Mouse (Mus musculus): ENCODE data around the gene Stx18. TPM values are rescaled to one million over a fixed set of nuclear protein-coding genes. Genes with fewer than 3 reads are reported as not detected.

The Stx18 gene
- total RNA-seq, 1 experiment from 2014 or later = 43.0 TPM

- ATAC-seq (replicated peaks in 1 of 2; ENCODE audit: insufficient read depth in 1 of 2, low FRiP score in 2 of 2, low TSS enrichment in 1 of 2, low read depth in 1 of 2, poor library complexity in 2 of 2, severe bottlenecking in 2 of 2) = peak in 1 of 2 experiments; percentile 13; a peak in 2 of 4 replicates
These were observed 120.5 kb downstream of the Stx18 start for GRCm38 (mm10) chr5:38158947-38159633.

DNA sequence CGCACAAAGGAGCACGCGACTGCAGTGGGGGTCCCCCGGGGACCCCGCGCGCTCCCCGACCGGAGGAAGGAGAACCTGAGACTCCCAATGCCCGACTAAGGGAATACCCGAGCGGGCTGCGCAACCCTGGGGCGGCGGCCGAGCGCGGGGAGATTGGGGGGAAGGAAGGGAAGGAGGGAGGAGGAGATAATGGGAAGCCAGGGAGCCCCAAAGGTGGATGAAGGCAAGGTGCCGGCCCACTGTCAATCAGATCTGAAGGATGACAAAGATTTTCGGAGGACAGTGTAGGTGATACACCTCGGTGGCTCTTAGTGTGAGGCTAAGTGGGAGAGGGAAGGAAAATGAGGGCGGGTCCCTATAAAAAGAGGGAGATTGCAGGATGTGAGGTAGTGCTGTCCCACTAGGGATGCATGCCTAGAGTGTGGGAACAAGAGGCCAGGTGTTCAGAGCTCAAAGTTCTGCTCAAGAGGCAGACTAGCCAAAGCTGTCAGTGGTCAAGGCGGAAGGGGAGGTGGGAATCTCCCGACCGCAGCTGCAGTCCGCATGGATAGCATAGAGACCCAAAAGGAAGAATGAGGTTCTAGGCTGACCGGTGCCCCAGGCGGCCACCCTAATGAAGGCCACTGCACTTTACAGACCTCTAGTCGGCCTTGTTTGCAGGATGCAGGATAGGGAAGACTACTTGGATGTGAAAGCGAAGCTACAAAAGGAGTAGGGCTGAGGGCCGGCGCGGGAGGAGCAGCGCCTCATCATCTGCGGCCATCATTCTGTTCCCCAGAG lies 121.3 kb downstream of the Stx18 start, which contains the start of gene Nsg1:
Gene Nsg1 (minus strand): TSS at position 274 of the 780 bp plus-strand sequence.
- no peak for ATAC-seq (replicated peaks in 1 of 2; ENCODE audit: insufficient read depth in 1 of 2, low FRiP score in 2 of 2, low TSS enrichment in 1 of 2, low read depth in 1 of 2, poor library complexity in 2 of 2, severe bottlenecking in 2 of 2)

DNA sequence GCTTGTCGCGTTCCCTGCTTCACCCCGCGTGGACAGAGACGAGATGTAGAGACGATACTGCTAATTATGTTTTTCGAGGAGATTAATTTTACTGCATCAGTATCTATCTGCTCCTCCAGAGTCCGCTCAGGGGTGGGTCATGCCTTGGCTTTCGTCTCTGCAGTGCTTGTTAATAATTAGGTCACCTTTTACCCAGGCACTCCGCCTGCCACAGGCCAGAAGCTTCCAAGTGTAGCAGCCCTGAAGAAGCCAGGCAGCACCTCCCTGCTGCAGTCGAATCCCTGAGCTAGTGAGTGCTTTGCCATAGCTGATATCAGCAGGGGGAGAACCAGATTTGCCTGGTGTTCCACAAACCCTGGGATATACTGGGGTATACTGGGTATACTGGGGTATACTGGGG lies 130.0 kb downstream of the Stx18 start:
- no peak for ATAC-seq (replicated peaks in 1 of 2; ENCODE audit: insufficient read depth in 1 of 2, low FRiP score in 2 of 2, low TSS enrichment in 1 of 2, low read depth in 1 of 2, poor library complexity in 2 of 2, severe bottlenecking in 2 of 2)

DNA sequence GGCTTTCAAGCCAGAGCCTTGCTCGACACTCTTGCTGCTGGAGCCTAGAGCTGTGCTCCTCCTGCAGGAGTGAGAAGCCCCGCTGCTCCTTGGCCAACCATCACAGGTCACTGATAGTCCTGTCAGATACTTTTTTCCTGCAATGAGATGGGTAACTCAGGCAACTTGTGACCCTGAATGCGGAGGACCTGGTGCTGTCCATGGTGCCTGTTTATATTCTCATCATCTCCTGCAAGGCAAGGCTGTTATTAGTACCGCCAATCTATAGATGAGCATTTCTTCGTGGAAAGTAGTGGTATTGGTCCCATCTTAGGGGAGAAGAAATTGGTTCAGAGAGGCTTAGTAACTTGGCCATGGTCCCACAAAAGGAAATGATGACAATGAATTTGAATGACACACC lies 135.2 kb downstream of the Stx18 start:
- ATAC-seq (replicated peaks in 1 of 2; ENCODE audit: insufficient read depth in 1 of 2, low FRiP score in 2 of 2, low TSS enrichment in 1 of 2, low read depth in 1 of 2, poor library complexity in 2 of 2, severe bottlenecking in 2 of 2) = no peak

- no peak for ATAC-seq (replicated peaks in 1 of 2; ENCODE audit: insufficient read depth in 1 of 2, low FRiP score in 2 of 2, low TSS enrichment in 1 of 2, low read depth in 1 of 2, poor library complexity in 2 of 2, severe bottlenecking in 2 of 2)
These were observed 135.8 kb downstream of the Stx18 start for GRCm38 (mm10) chr5:38174256-38174912.

- ATAC-seq (replicated peaks in 1 of 2; ENCODE audit: insufficient read depth in 1 of 2, low FRiP score in 2 of 2, low TSS enrichment in 1 of 2, low read depth in 1 of 2, poor library complexity in 2 of 2, severe bottlenecking in 2 of 2) = no peak
These were observed 146.2 kb downstream of the Stx18 start for GRCm38 (mm10) chr5:38184688-38185285.

GRCm38 (mm10) chr5:38187006-38187405 lies 148.5 kb downstream of the Stx18 start:
- no peak for ATAC-seq (replicated peaks in 1 of 2; ENCODE audit: insufficient read depth in 1 of 2, low FRiP score in 2 of 2, low TSS enrichment in 1 of 2, low read depth in 1 of 2, poor library complexity in 2 of 2, severe bottlenecking in 2 of 2)

Other genes starting within 250 kb of the Stx18 start
- gene Msx1, start 214.2 kb upstream of the Stx18 start, total RNA-seq (2017) = not detected in 2 replicates
- gene Nsg1, start 121.2 kb downstream of the Stx18 start, total RNA-seq (2017) = 8.4 and 16.8 TPM in 2 replicates
- gene Zbtb49, start 181.7 kb downstream of the Stx18 start, total RNA-seq (2017) = 9.4 and 12.1 TPM in 2 replicates
- gene Lyar, start 181.7 kb downstream of the Stx18 start, total RNA-seq (2017) = 78.9 and 93.0 TPM in 2 replicates
- 28.4 and 40.1 TPM in 2 replicates for gene Tmem128, start 221.4 kb downstream of the Stx18 start, total RNA-seq (2017)
- not detected in 2 replicates for gene Otop1, start 237.2 kb downstream of the Stx18 start, total RNA-seq (2017)

Data from hematopoietic stem cell, adult 5-6 weeks (primary cell).